Mouse (Mus musculus): ENCODE data around the gene Trim62. TPM values are rescaled to one million over a fixed set of nuclear protein-coding genes. Genes with fewer than 3 reads are reported as not detected.

Trim62 gene
- polyA plus RNA-seq, 1 experiment from 2014 or later: 18.5 TPM

DNA sequence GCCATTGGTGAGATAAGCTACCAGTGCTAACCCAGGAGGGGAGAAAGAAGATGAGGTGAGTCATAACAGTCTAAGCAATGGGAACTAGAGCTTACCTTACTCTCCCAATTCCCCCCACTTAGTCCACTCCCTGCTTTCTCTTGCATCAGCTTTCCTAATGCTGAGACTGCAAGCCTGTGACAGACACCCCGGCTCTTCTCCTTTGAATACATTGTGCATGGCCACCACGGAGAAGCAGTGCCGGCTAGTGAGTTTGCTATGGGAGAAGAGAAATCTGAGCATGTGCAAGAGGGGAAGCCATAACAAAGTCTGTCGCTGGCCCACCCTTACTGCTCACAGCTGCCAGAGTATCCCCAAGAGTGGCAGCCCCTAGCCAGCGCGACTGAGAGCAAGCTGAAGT is 5.9 kb upstream of the Trim62 start:
- 9% methylated on average over 6 of the region's 6 CpGs for WGBS
- Histone ChIP-seq H3K36me3 (ENCODE audit: control insufficient read depth, insufficient read depth, low read length) (no peaks in the 10 kb centered on the region), H3K4me3 (ENCODE audit: low read depth, low read length) (no peak overlapping the region), H3K4me2 (ENCODE audit: low read length) (peak overlapping the region; percentile 12; the same call in 1 of the 2 replicates), H3K9ac (ENCODE audit: low read depth, low read length) (no peak overlapping the region), H3K27ac (ENCODE audit: low read length) (peak overlapping the region; percentile 30; the same call in 1 of the 2 replicates), H3K27me3 (ENCODE audit: control insufficient read depth, insufficient read depth, low read depth, low read length) (no peaks in the 10 kb centered on the region), H3K9me3 (replicated peaks; ENCODE audit: control insufficient read depth, low read length, poor library complexity, severe bottlenecking) (no peaks in the 10 kb centered on the region), H3K4me1 (ENCODE audit: control insufficient read depth, insufficient read depth, low read length) (peaks cover 20% of the 10 kb centered on the region)
- no peak for ATAC-seq

DNA sequence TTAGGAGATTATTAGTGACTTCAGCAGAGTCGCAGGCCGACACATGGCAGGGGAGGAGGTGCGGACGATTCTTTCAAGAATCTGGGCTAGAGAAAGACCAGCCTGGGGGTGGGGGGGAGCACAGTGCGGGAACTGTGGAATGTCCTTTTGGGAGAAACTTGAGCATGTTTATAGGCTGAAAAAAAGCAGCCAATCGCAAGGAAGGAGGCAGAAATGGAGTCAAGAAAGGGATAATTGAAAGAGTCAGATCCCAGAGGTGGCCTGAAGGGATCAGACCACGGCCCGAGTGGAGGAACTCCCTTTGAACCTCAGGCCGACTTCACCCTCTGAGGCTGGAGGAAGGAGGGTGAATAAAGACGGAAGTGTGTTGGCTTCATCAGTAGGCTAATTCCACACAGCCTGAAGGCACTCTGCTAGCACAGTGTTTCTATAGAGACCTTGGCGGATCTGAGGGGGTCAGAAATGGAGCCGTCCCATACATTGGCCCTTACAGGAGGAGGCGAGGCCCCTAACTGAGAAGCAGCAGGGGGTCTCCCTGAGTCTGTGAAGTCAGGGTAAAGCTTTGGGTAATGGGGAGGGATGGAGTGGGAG is 4.4 kb upstream of the Trim62 start:
- no peaks in the 10 kb centered on the region for H3K36me3 ChIP-seq (ENCODE audit: control insufficient read depth, insufficient read depth, low read length)
- no peaks in the 10 kb centered on the region for H3K27me3 ChIP-seq (ENCODE audit: control insufficient read depth, insufficient read depth, low read depth, low read length)
- 9% methylated on average over 13 of the region's 13 CpGs for WGBS
- no peak overlapping the region for H3K4me2 ChIP-seq (ENCODE audit: low read length)
- no peak for ATAC-seq
- peaks cover 18% of the 10 kb centered on the region for H3K4me1 ChIP-seq (ENCODE audit: control insufficient read depth, insufficient read depth, low read length)
- no peak overlapping the region for H3K4me3 ChIP-seq (ENCODE audit: low read depth, low read length)
- peak overlapping the region; percentile 51; the same call in 1 of the 2 replicates for H3K27ac ChIP-seq (ENCODE audit: low read length)
- no peak overlapping the region for H3K9ac ChIP-seq (ENCODE audit: low read depth, low read length)
- no peaks in the 10 kb centered on the region for H3K9me3 ChIP-seq (replicated peaks; ENCODE audit: control insufficient read depth, low read length, poor library complexity, severe bottlenecking)

GRCm38 (mm10) chr4:128883801-128884710 is 676 bp downstream of the Trim62 start:
- peak overlapping the region; percentile 86 for H3K4me3 ChIP-seq (ENCODE audit: low read depth, low read length)
- no peaks in the 10 kb centered on the region for H3K9me3 ChIP-seq (replicated peaks; ENCODE audit: control insufficient read depth, low read length, poor library complexity, severe bottlenecking)
- peak overlapping the region; percentile 81 for H3K27ac ChIP-seq (ENCODE audit: low read length)
- no peaks in the 10 kb centered on the region for H3K27me3 ChIP-seq (ENCODE audit: control insufficient read depth, insufficient read depth, low read depth, low read length)
- peaks cover 42% of the 10 kb centered on the region for H3K4me1 ChIP-seq (ENCODE audit: control insufficient read depth, insufficient read depth, low read length)
- peak overlapping the region; percentile 92 for H3K9ac ChIP-seq (ENCODE audit: low read depth, low read length)
- WGBS: under 1% methylated on average over 82 of the region's 94 CpGs
- no peaks in the 10 kb centered on the region for H3K36me3 ChIP-seq (ENCODE audit: control insufficient read depth, insufficient read depth, low read length)
- ATAC-seq: peak; percentile 73
- peak overlapping the region; percentile 86 for H3K4me2 ChIP-seq (ENCODE audit: low read length)

DNA sequence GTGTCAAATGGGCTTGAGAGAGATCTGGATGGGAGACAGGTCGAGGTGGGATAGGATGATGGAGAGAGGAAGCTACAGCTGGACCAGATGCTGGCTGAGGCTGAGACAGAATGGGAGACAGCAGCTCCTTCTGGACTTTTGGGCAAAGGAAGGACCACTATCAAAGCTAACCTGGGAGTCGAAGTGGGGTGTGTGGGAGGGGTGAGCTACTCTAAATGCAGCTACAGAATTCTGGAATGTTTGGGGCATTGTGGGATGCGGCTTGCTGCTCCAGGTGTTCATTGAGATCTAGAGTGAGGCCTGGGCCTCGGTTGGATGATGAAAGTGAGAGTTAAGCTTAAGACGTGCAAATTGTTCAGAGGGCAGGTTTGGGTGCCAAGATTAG is 1.3 kb downstream of the Trim62 start:
- peak overlapping the region; percentile 86 for H3K4me3 ChIP-seq (ENCODE audit: low read depth, low read length)
- peak overlapping the region; percentile 92 for H3K9ac ChIP-seq (ENCODE audit: low read depth, low read length)
- no peaks in the 10 kb centered on the region for H3K9me3 ChIP-seq (replicated peaks; ENCODE audit: control insufficient read depth, low read length, poor library complexity, severe bottlenecking)
- H3K27me3 ChIP-seq (ENCODE audit: control insufficient read depth, insufficient read depth, low read depth, low read length): no peaks in the 10 kb centered on the region
- peak overlapping the region; percentile 81 for H3K27ac ChIP-seq (ENCODE audit: low read length)
- WGBS: 52% methylated on average over 5 of the region's 5 CpGs
- H3K4me1 ChIP-seq (ENCODE audit: control insufficient read depth, insufficient read depth, low read length): peaks cover 36% of the 10 kb centered on the region
- no peak for ATAC-seq
- H3K4me2 ChIP-seq (ENCODE audit: low read length): peak overlapping the region; percentile 86
- H3K36me3 ChIP-seq (ENCODE audit: control insufficient read depth, insufficient read depth, low read length): no peaks in the 10 kb centered on the region

- no peak for ATAC-seq
- WGBS: 92% methylated on average over 8 of the region's 8 CpGs
- Histone ChIP-seq H3K9me3 (replicated peaks; ENCODE audit: control insufficient read depth, low read length, poor library complexity, severe bottlenecking) (no peaks in the 10 kb centered on the region), H3K27ac (ENCODE audit: low read length) (no peak overlapping the region), H3K4me1 (ENCODE audit: control insufficient read depth, insufficient read depth, low read length) (peaks cover 36% of the 10 kb centered on the region), H3K4me2 (ENCODE audit: low read length) (peak overlapping the region; percentile 86), H3K9ac (ENCODE audit: low read depth, low read length) (no peak overlapping the region), H3K27me3 (ENCODE audit: control insufficient read depth, insufficient read depth, low read depth, low read length) (no peaks in the 10 kb centered on the region), H3K4me3 (ENCODE audit: low read depth, low read length) (no peak overlapping the region), H3K36me3 (ENCODE audit: control insufficient read depth, insufficient read depth, low read length) (no peaks in the 10 kb centered on the region)
These were observed 2.2 kb downstream of the Trim62 start for GRCm38 (mm10) chr4:128885540-128885939.

GRCm38 (mm10) chr4:128886571-128886970 is 3.2 kb downstream of the Trim62 start:
- Histone ChIP-seq H3K9me3 (replicated peaks; ENCODE audit: control insufficient read depth, low read length, poor library complexity, severe bottlenecking) (no peaks in the 10 kb centered on the region), H3K9ac (ENCODE audit: low read depth, low read length) (peak overlapping the region; percentile 28; the same call in 1 of the 2 replicates), H3K36me3 (ENCODE audit: control insufficient read depth, insufficient read depth, low read length) (no peaks in the 10 kb centered on the region), H3K27me3 (ENCODE audit: control insufficient read depth, insufficient read depth, low read depth, low read length) (no peaks in the 10 kb centered on the region), H3K4me2 (ENCODE audit: low read length) (peak overlapping the region; percentile 27; the same call in 1 of the 2 replicates), H3K27ac (ENCODE audit: low read length) (no peak overlapping the region), H3K4me1 (ENCODE audit: control insufficient read depth, insufficient read depth, low read length) (peaks cover 38% of the 10 kb centered on the region), H3K4me3 (ENCODE audit: low read depth, low read length) (no peak overlapping the region)
- no peak for ATAC-seq
- WGBS: 30% methylated on average over 5 of the region's 5 CpGs

- H3K9ac ChIP-seq (ENCODE audit: low read depth, low read length): peak overlapping the region; percentile 42; the same call in 1 of the 2 replicates
- no peak overlapping the region for H3K4me3 ChIP-seq (ENCODE audit: low read depth, low read length)
These were observed 3.6 kb downstream of the Trim62 start for GRCm38 (mm10) chr4:128887026-128887425.

DNA sequence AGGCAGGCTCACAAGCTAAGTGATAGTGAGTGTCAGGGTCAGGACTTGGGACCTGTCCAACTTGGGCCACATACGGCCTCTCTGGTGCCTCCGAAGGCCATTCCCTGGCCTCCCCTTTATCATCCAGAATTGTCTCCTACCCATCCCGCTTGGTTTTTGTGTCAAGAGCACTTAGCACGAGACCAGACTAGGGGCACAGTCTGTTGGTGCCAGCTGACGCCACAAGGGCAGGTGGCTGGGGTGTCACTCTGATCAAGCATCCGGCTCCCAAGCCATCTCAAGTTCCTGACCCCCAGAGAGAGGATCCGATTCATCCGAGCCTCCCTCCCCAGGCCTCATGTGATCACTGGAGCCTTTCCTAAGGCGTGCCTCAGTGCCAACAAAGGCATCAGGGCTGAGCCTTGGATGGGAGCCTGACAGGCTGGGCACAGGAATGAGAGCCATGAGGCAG is 4.3 kb downstream of the Trim62 start:
- Histone ChIP-seq H3K27me3 (ENCODE audit: control insufficient read depth, insufficient read depth, low read depth, low read length) (no peaks in the 10 kb centered on the region), H3K27ac (ENCODE audit: low read length) (no peak overlapping the region), H3K9me3 (replicated peaks; ENCODE audit: control insufficient read depth, low read length, poor library complexity, severe bottlenecking) (no peaks in the 10 kb centered on the region), H3K4me3 (ENCODE audit: low read depth, low read length) (no peak overlapping the region), H3K9ac (ENCODE audit: low read depth, low read length) (peak overlapping the region; percentile 42; the same call in 1 of the 2 replicates), H3K4me1 (ENCODE audit: control insufficient read depth, insufficient read depth, low read length) (peaks cover 45% of the 10 kb centered on the region), H3K36me3 (ENCODE audit: control insufficient read depth, insufficient read depth, low read length) (no peaks in the 10 kb centered on the region), H3K4me2 (ENCODE audit: low read length) (no peak overlapping the region)
- ATAC-seq: no peak
- WGBS: 34% methylated on average over 9 of the region's 9 CpGs

More at GRCm38 (mm10) chr4:128887026-128887425, 3.6 kb downstream of the Trim62 start:
- no peaks in the 10 kb centered on the region for H3K36me3 ChIP-seq (ENCODE audit: control insufficient read depth, insufficient read depth, low read length)
- H3K4me1 ChIP-seq (ENCODE audit: control insufficient read depth, insufficient read depth, low read length): peaks cover 42% of the 10 kb centered on the region
- no peak for ATAC-seq
- peak overlapping the region; percentile 27; the same call in 1 of the 2 replicates for H3K4me2 ChIP-seq (ENCODE audit: low read length)
- H3K9me3 ChIP-seq (replicated peaks; ENCODE audit: control insufficient read depth, low read length, poor library complexity, severe bottlenecking): no peaks in the 10 kb centered on the region
- no peaks in the 10 kb centered on the region for H3K27me3 ChIP-seq (ENCODE audit: control insufficient read depth, insufficient read depth, low read depth, low read length)
- 68% methylated on average over 10 of the region's 10 CpGs for WGBS
- H3K27ac ChIP-seq (ENCODE audit: low read length): no peak overlapping the region
